Mouse (Mus musculus) testis, adult 2 months (tissue): ENCODE data around the gene Adam15. TPM values are rescaled to one million over a fixed set of nuclear protein-coding genes. Genes with fewer than 3 reads are reported as not detected.

Source experiments
- H3K27ac ChIP-seq: fragments of 200-500 bp; 2 replicates; pipeline ENCODE4 v1.5.1; 2012; ENCODE audit warnings: low read depth, low read length; ENCODE audit not compliant: control insufficient read depth, insufficient read depth
- H3K27me3 ChIP-seq: fragments of 200-500 bp; 2 replicates; pipeline ENCODE4 v1.6.1; 2012; ENCODE audit warnings: mild to moderate bottlenecking, low read length, moderate library complexity; ENCODE audit not compliant: control insufficient read depth, insufficient read depth
- H3K36me3 ChIP-seq: fragments of 200-500 bp; 2 replicates; pipeline ENCODE4 v1.6.1; 2012; ENCODE audit warnings: mild to moderate bottlenecking, low read length; ENCODE audit not compliant: control insufficient read depth, insufficient read depth
- H3K4me1 ChIP-seq: fragments of 200-500 bp; 2 replicates; pipeline ENCODE4 v1.6.1; 2012; ENCODE audit warnings: low read length; ENCODE audit not compliant: control insufficient read depth, insufficient read depth
- H3K4me3 ChIP-seq: fragments of 200-500 bp; 2 replicates; pipeline ENCODE4 v1.5.1; 2012; ENCODE audit warnings: low read depth, mild to moderate bottlenecking, low read length, moderate library complexity, mixed read lengths; ENCODE audit not compliant: control insufficient read depth
- CTCF ChIP-seq: fragments of 200-500 bp; IDR thresholded peaks from 2 replicates; pipeline ENCODE4 v1.5.1; 2012; ENCODE audit warnings: low read depth, mild to moderate bottlenecking, inconsistent platforms, low read length, moderate library complexity; ENCODE audit not compliant: control insufficient read depth, insufficient read depth, insufficient replicate concordance
- POLR2A ChIP-seq: fragments of 200-500 bp; IDR thresholded peaks from 2 replicates; pipeline ENCODE4 v1.6.1; 2012; ENCODE audit warnings: low read depth, mild to moderate bottlenecking, inconsistent platforms, low read length, moderate library complexity; ENCODE audit not compliant: control insufficient read depth
- polyA plus RNA-seq: library from polyadenylated mRNA; depleted of rRNA; stranded (reverse); fragments of >200 nt; gene quantifications from 2 replicates; pipeline ENCODE4 v1.2.3, GENCODE M21; 2012; rRNA removed

The Adam15 gene
- polyA plus RNA-seq, 1 experiment: 39.7 TPM

GRCm38 (mm10) chr3:89298908-89299307 lies 50.9 kb downstream of the Adam15 start:
- Histone ChIP-seq H3K27ac (no peak overlapping the region), H3K27me3 (no peaks in the 10 kb centered on the region), H3K36me3 (no peaks in the 10 kb centered on the region), H3K4me1 (peaks cover 4% of the 10 kb centered on the region), H3K4me3 (no peak overlapping the region)
- no peak for TF ChIP-seq CTCF

- no peak overlapping the region for H3K27ac ChIP-seq
- H3K27me3 ChIP-seq: no peaks in the 10 kb centered on the region
- TF ChIP-seq CTCF (no peak), POLR2A (no peak)
- no peaks in the 10 kb centered on the region for H3K36me3 ChIP-seq
- peaks cover 4% of the 10 kb centered on the region for H3K4me1 ChIP-seq
- H3K4me3 ChIP-seq: no peak overlapping the region
These were observed 52.9 kb downstream of the Adam15 start for GRCm38 (mm10) chr3:89296761-89297396.

- Histone ChIP-seq H3K4me3 (no peak overlapping the region), H3K27me3 (no peaks in the 10 kb centered on the region), H3K36me3 (no peaks in the 10 kb centered on the region), H3K27ac (no peak overlapping the region), H3K4me1 (peaks cover 4% of the 10 kb centered on the region)
- TF ChIP-seq POLR2A: no peak
- no peak for TF ChIP-seq CTCF
These were observed 54.0 kb downstream of the Adam15 start for GRCm38 (mm10) chr3:89295685-89296230.

- Histone ChIP-seq H3K27ac (no peak overlapping the region), H3K4me1 (peaks cover under 1% of the 10 kb centered on the region; the same call in 1 of the 2 replicates)
These were observed 55.6 kb downstream of the Adam15 start for GRCm38 (mm10) chr3:89294195-89294594.

GRCm38 (mm10) chr3:89293247-89293918 lies 56.4 kb downstream of the Adam15 start:
- Histone ChIP-seq H3K4me1 (no peaks in the 10 kb centered on the region), H3K36me3 (no peaks in the 10 kb centered on the region), H3K4me3 (no peak overlapping the region), H3K27me3 (no peaks in the 10 kb centered on the region), H3K27ac (no peak overlapping the region)
- TF ChIP-seq CTCF (no peak), POLR2A (no peak)

More at GRCm38 (mm10) chr3:89294195-89294594, 55.6 kb downstream of the Adam15 start:
- H3K27me3 ChIP-seq: no peaks in the 10 kb centered on the region
- H3K36me3 ChIP-seq: no peaks in the 10 kb centered on the region
- TF ChIP-seq CTCF (no peak), POLR2A (no peak)
- no peak overlapping the region for H3K4me3 ChIP-seq

GRCm38 (mm10) chr3:89292303-89292702 lies 57.5 kb downstream of the Adam15 start:
- Histone ChIP-seq H3K27ac (no peak overlapping the region), H3K4me1 (no peaks in the 10 kb centered on the region), H3K27me3 (no peaks in the 10 kb centered on the region), H3K4me3 (no peak overlapping the region), H3K36me3 (no peaks in the 10 kb centered on the region)
- no peak for TF ChIP-seq CTCF
- TF ChIP-seq POLR2A: no peak

- Histone ChIP-seq H3K27ac (no peak overlapping the region), H3K27me3 (no peaks in the 10 kb centered on the region), H3K4me3 (no peak overlapping the region), H3K36me3 (no peaks in the 10 kb centered on the region), H3K4me1 (no peaks in the 10 kb centered on the region)
- TF ChIP-seq POLR2A (no peak), CTCF (no peak)
These were observed 57.9 kb downstream of the Adam15 start for GRCm38 (mm10) chr3:89291874-89292273.

Other genes starting within 250 kb of the Adam15 start
- gene Gm43738, start 248.9 kb downstream of the Adam15 start, polyA plus RNA-seq: not detected in 2 replicates
- 109 and 114 TPM in 2 replicates for gene Fdps, start 248.0 kb downstream of the Adam15 start, polyA plus RNA-seq
- not detected in 2 replicates for gene Pklr, start 213.9 kb downstream of the Adam15 start, polyA plus RNA-seq
- gene Hcn3, start 189.8 kb downstream of the Adam15 start, polyA plus RNA-seq: 1.7 and 2.2 TPM in 2 replicates
- 48.3 and 50.6 TPM in 2 replicates for gene Clk2, start 185.2 kb downstream of the Adam15 start, polyA plus RNA-seq
- gene Scamp3, start 172.5 kb downstream of the Adam15 start, polyA plus RNA-seq: 70.9 and 73.0 TPM in 2 replicates
- 5.7 and 7.1 TPM in 2 replicates for gene Fam189b, start 166.9 kb downstream of the Adam15 start, polyA plus RNA-seq
- gene Gba, start 147.1 kb downstream of the Adam15 start, polyA plus RNA-seq: 17.4 and 19.9 TPM in 2 replicates
- gene Thbs3, start 134.8 kb downstream of the Adam15 start, polyA plus RNA-seq: 66.6 and 73.2 TPM in 2 replicates
- 482 and 525 TPM in 2 replicates for gene Mtx1, start 122.9 kb downstream of the Adam15 start, polyA plus RNA-seq
- 35.1 and 38.3 TPM in 2 replicates for gene Muc1, start 120.9 kb downstream of the Adam15 start, polyA plus RNA-seq
- 30.7 and 43.7 TPM in 2 replicates for gene Krtcap2, start 104.0 kb downstream of the Adam15 start, polyA plus RNA-seq
- 27.7 and 27.9 TPM in 2 replicates for gene Trim46, start 103.7 kb downstream of the Adam15 start, polyA plus RNA-seq
- 42.2 and 53.9 TPM in 2 replicates for gene Dpm3, start 90.6 kb downstream of the Adam15 start, polyA plus RNA-seq
- gene Slc50a1, start 79.4 kb downstream of the Adam15 start, polyA plus RNA-seq: 9.7 and 12.7 TPM in 2 replicates
- 1.1 and 1.7 TPM in 2 replicates for gene Efna1, start 68.9 kb downstream of the Adam15 start, polyA plus RNA-seq
- gene Efna3, start 27.0 kb downstream of the Adam15 start, polyA plus RNA-seq: 9.9 and 13.3 TPM in 2 replicates
- gene Efna4, start 12.0 kb downstream of the Adam15 start, polyA plus RNA-seq: 1.1 and 1.6 TPM in 2 replicates
- gene Dcst2, start 12.0 kb upstream of the Adam15 start, polyA plus RNA-seq: 108 and 110 TPM in 2 replicates
- gene Dcst1, start 15.3 kb upstream of the Adam15 start, polyA plus RNA-seq: 74.5 and 81.0 TPM in 2 replicates
- gene Zbtb7b, start 44.8 kb upstream of the Adam15 start, polyA plus RNA-seq: 4.4 and 5.9 TPM in 2 replicates
- not detected in 2 replicates for gene Lenep, start 52.8 kb upstream of the Adam15 start, polyA plus RNA-seq
- 67.6 and 71.8 TPM in 2 replicates for gene Flad1, start 61.9 kb upstream of the Adam15 start, polyA plus RNA-seq
- gene Cks1b, start 68.4 kb upstream of the Adam15 start, polyA plus RNA-seq: 14.7 and 16.5 TPM in 2 replicates
- gene Shc1, start 68.4 kb upstream of the Adam15 start, polyA plus RNA-seq: 15.7 and 17.3 TPM in 2 replicates
- gene Pygo2, start 80.2 kb upstream of the Adam15 start, polyA plus RNA-seq: 18.1 and 19.6 TPM in 2 replicates
- 8.2 and 9.9 TPM in 2 replicates for gene Pbxip1, start 86.7 kb upstream of the Adam15 start, polyA plus RNA-seq
- gene Pmvk, start 104.5 kb upstream of the Adam15 start, polyA plus RNA-seq: 21.0 and 23.1 TPM in 2 replicates
- gene Kcnn3, start 170.2 kb upstream of the Adam15 start, polyA plus RNA-seq: 1.7 and 2.3 TPM in 2 replicates